Mouse (Mus musculus): Measurements from ENCODE around the gene 4930583I09Rik. TPM values are rescaled to one million over a fixed set of nuclear protein-coding genes. Genes with fewer than 3 reads are reported as not detected.

4930583I09Rik gene
- not detected for total RNA-seq (2021)

GRCm38 (mm10) chr17:64835928-64836327, at the start of gene 4930583I09Rik:
4930583I09Rik (minus strand) TSS chr17:64836071.
- no peak for DNase-seq
- intact Hi-C loops (cut with DNase I), result no loop called here

- intact Hi-C loops (cut with DNase I), result no loop called here
- DNase-seq, result no peak
Measured at GRCm38 (mm10) chr17:64876111-64876510, 40.2 kb upstream of the 4930583I09Rik start.

GRCm38 (mm10) chr17:64873651-64874072, 37.8 kb upstream of the 4930583I09Rik start:
- intact Hi-C loops (cut with DNase I), result loop anchor here (5.0 kb wide), 2 partner anchors 271 to 371 kb away; partner anchors contain the start of gene Man2a1
- peak; percentile 40 to 48 for DNase-seq

GRCm38 (mm10) chr17:64863817-64864216, 27.9 kb upstream of the 4930583I09Rik start:
- DNase-seq, result no peak
- intact Hi-C loops (cut with DNase I), result no loop called here

- intact Hi-C loops (cut with DNase I), result no loop called here
- DNase-seq, result no peak
Measured at GRCm38 (mm10) chr17:64860963-64861362, 25.1 kb upstream of the 4930583I09Rik start.

GRCm38 (mm10) chr17:64858848-64859247, 23.0 kb upstream of the 4930583I09Rik start:
- intact Hi-C loops (cut with DNase I), result no loop called here
- DNase-seq, result no peak

GRCm38 (mm10) chr17:64848031-64848430, 12.2 kb upstream of the 4930583I09Rik start:
- DNase-seq, result no peak
- intact Hi-C loops (cut with DNase I), result no loop called here

- intact Hi-C loops (cut with DNase I), result no loop called here
- DNase-seq, result no peak
Measured at GRCm38 (mm10) chr17:64846654-64847053, 10.8 kb upstream of the 4930583I09Rik start.

- no peak for DNase-seq
- intact Hi-C loops (cut with DNase I), result no loop called here
Measured at GRCm38 (mm10) chr17:64836892-64837291, 1.0 kb upstream of the 4930583I09Rik start.

GRCm38 (mm10) chr17:64836352-64836751, 481 bp upstream of the 4930583I09Rik start:
- no peak for DNase-seq
- intact Hi-C loops (cut with DNase I), result no loop called here

GRCm38 (mm10) chr17:64833906-64834490, 1.9 kb downstream of the 4930583I09Rik start:
- DNase-seq, result no peak
- intact Hi-C loops (cut with DNase I), result no loop called here

GRCm38 (mm10) chr17:64833071-64833470, 2.8 kb downstream of the 4930583I09Rik start:
- no peak for DNase-seq
- intact Hi-C loops (cut with DNase I), result no loop called here

- intact Hi-C loops (cut with DNase I), result no loop called here
Measured at GRCm38 (mm10) chr17:64827482-64827881, 8.4 kb downstream of the 4930583I09Rik start.

GRCm38 (mm10) chr17:64826843-64827242, 9.0 kb downstream of the 4930583I09Rik start:
- intact Hi-C loops (cut with DNase I), result no loop called here
- no peak for DNase-seq

More at GRCm38 (mm10) chr17:64827482-64827881, 8.4 kb downstream of the 4930583I09Rik start:
- DNase-seq, result no peak

GRCm38 (mm10) chr17:64822561-64822960, 13.3 kb downstream of the 4930583I09Rik start:
- no peak for DNase-seq
- intact Hi-C loops (cut with DNase I), result no loop called here

- no peak for DNase-seq
- intact Hi-C loops (cut with DNase I), result no loop called here
Measured at GRCm38 (mm10) chr17:64820841-64821593, 14.9 kb downstream of the 4930583I09Rik start.

GRCm38 (mm10) chr17:64816298-64816697, 19.6 kb downstream of the 4930583I09Rik start:
- DNase-seq, result no peak
- intact Hi-C loops (cut with DNase I), result no loop called here

- DNase-seq, result no peak
- intact Hi-C loops (cut with DNase I), result no loop called here
Measured at GRCm38 (mm10) chr17:64815806-64816205, 20.1 kb downstream of the 4930583I09Rik start.

- no peak for DNase-seq
- intact Hi-C loops (cut with DNase I), result no loop called here
Measured at GRCm38 (mm10) chr17:64813568-64813967, 22.3 kb downstream of the 4930583I09Rik start.

- no peak for DNase-seq
- intact Hi-C loops (cut with DNase I), result no loop called here
Measured at GRCm38 (mm10) chr17:64806035-64806589, 29.8 kb downstream of the 4930583I09Rik start.

- intact Hi-C loops (cut with DNase I), result no loop called here
Measured at GRCm38 (mm10) chr17:64804375-64805124, 31.3 kb downstream of the 4930583I09Rik start.

More at GRCm38 (mm10) chr17:64804375-64805124, 31.3 kb downstream of the 4930583I09Rik start:
- DNase-seq, result no peak

Measured in heart, postnatal 36 days (tissue).